In genomic region chr8:105893339-105893738, GRCm38 (mm10) we compare ENCODE assay signal across 8 mouse cellular contexts. TPM values are rescaled to one million over a fixed set of nuclear protein-coding genes. Genes with fewer than 3 reads are reported as not detected.
A peak's percentile ranks its signal among the peaks of the same experiment; 100 is the strongest.
DNase-seq lines count a peak whose midpoint lies in the region; ATAC-seq and TF ChIP-seq lines count a peak whose summit lies in the region.

Gene Nrn1l (plus strand): TSS chr8:105893567.

- no peaks in the 10 kb centered on the region for H3K27me3 ChIP-seq in hindbrain, embryonic 12.5 days

- peak within 1 kb of the TSS; percentile 37 for H3K4me2 ChIP-seq in hindbrain, embryonic 12.5 days (replicated peaks)

- H3K36me3 ChIP-seq in hindbrain, embryonic 12.5 days: peaks cover 58% of the 10 kb centered on the region

- peak; percentile 87 for ATAC-seq in hindbrain, embryonic 12.5 days (ENCODE audit: low FRiP score)
- ATAC-seq in megakaryocyte, adult 5-6 weeks (ENCODE audit: poor library complexity, severe bottlenecking): no peak

- H3K27ac ChIP-seq in hindbrain, embryonic 12.5 days: peak within 1 kb of the TSS; percentile 57

- H3K9ac ChIP-seq in hindbrain, embryonic 12.5 days: peak within 1 kb of the TSS; percentile 32; the same call in 1 of the 2 replicates

- no peak for TF ChIP-seq CTCF in lung, adult 2 months (IDR thresholded peaks at IDR 0.05; ENCODE audit: insufficient read depth, low read length)

- DNase-seq in MN1 (ENCODE audit: low spot score): peak; percentile 92
- DNase-seq in cerebellum, postnatal 14 days: peak; percentile 49 to 62
- DNase-seq in frontal cortex, postnatal 36 days (ENCODE audit: low spot score in 2 of 2): peak; percentile 79 to 87
- DNase-seq in layer of hippocampus, adult 9-11 months: peak; percentile 90
- peak; percentile 27 for DNase-seq in lung, adult 2 months
- peak; percentile 53 for DNase-seq in retina, adult 2 months (ENCODE audit: low read depth, low spot score)

- no peak within 1 kb of the TSS for H3K4me3 ChIP-seq in hindbrain, embryonic 12.5 days
- H3K4me3 ChIP-seq in lung, adult 2 months (replicated peaks; ENCODE audit: extremely low read depth, low read depth, low read length): no peak within 1 kb of the TSS

- WGBS in hindbrain, embryonic 12.5 days: 5% methylated on average over 11 of the region's 11 CpGs
- 19% methylated on average over 11 of the region's 11 CpGs for WGBS in lung, adult 2 months

- peaks cover 9% of the 10 kb centered on the region for H3K4me1 ChIP-seq in hindbrain, embryonic 12.5 days
- no peaks in the 10 kb centered on the region for H3K4me1 ChIP-seq in lung, adult 2 months (ENCODE audit: control insufficient read depth, insufficient read depth, low read length)

- H3K9me3 ChIP-seq in hindbrain, embryonic 12.5 days (replicated peaks): no peaks in the 10 kb centered on the region

- TF ChIP-seq POLR2A in lung, adult 2 months (IDR thresholded peaks at IDR 0.05; ENCODE audit: borderline replicate concordance, extremely low read depth, low read depth, low read length): no peak

RNA-seq across cellular contexts. Expression of gene Nrn1l, which starts in this region (rescaled TPM):
- polyA plus RNA-seq in hindbrain, embryonic 12.5 days (2016; fragmentation: Nextera tagmentation; extraction: Ambion mirVana): 0.56 and 0.63 TPM in 2 replicates
- 3.2 and 5.3 TPM in 2 replicates for polyA plus RNA-seq in lung, adult 2 months (2012; rRNA removed)
- total RNA-seq in megakaryocyte, adult 5-6 weeks (2015): 0.42 TPM in 1 of 2 replicates, not detected in the other
- total RNA-seq in megakaryocyte, adult 5-6 weeks (2017): not detected in 2 replicates

Comparison
In these comparisons a context has a peak if more than half of its experiments do, and no peak if none do; other contexts are left out.
1. Peak in ATAC-seq, H3K27ac ChIP-seq, H3K9ac ChIP-seq and H3K4me2 ChIP-seq in hindbrain, embryonic 12.5 days; RNA of the gene not detected or under 1 TPM.
2. DNase-seq: peak in every context shown above with its lines; median percentile 92 in MN1; 90 in layer of hippocampus, adult 9-11 months; 83 in frontal cortex, postnatal 36 days; 56 in cerebellum, postnatal 14 days; 53 in retina, adult 2 months; 27 in lung, adult 2 months.